Mouse (Mus musculus) retina, postnatal 7 days (tissue): ENCODE results near the gene Lin9.
"Not testable (repeated sequence)": the region's sequence is repeated elsewhere in the genome, so short reads cannot be mapped to it uniquely, and the experiment has no call there.

ENCODE experiments used
- DNase-seq: peaks from one replicate; pipeline ENCODE4 v3.0.0-alpha.2; 2012; ENCODE audit warnings: low read depth, low spot score

Gene Lin9

DNA sequence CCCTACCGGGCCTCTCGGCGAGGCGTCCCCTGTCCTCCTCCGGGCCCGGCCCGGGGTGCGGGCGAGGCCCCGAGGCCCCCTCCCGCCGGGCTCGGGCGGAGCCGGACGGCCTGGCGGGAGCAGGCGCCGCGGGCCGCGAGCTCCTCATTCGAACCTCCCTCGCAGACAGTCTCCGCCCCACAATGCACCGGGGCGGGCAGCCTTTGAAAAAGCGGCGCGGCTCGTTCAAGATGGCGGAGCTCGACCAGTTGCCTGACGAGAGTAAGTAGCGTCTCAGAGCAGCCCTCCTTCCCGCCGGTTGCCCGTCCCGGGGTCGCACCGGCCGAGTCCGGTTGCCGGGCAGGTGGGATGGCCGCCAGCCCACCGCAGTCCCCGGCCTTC, at the start of gene Lin9:
Gene Lin9, plus strand, starts transcription at position 14 of the 381 bp plus-strand sequence.
- peak; percentile 84 for DNase-seq

DNA sequence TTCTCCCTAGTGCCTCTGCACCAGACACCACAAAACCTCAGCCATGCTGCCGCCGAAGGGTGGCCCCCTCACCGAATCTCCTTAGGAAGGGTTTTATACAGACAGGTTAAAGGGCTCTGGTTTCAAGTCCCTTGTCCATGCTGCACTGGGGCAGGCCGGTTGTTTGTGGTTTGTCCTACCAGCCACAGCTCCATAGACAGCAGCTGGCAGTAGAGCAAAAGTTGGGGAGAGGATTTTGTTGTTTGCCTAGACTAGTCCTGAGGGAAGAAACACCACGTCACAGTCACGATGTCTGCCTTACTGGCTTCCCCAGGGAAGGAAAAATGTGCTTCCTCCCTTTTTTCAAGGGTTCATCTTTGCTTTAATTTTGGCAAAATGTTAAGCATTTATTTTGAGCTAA, 40.4 kb upstream of the Lin9 start:
- no peak for DNase-seq

DNA sequence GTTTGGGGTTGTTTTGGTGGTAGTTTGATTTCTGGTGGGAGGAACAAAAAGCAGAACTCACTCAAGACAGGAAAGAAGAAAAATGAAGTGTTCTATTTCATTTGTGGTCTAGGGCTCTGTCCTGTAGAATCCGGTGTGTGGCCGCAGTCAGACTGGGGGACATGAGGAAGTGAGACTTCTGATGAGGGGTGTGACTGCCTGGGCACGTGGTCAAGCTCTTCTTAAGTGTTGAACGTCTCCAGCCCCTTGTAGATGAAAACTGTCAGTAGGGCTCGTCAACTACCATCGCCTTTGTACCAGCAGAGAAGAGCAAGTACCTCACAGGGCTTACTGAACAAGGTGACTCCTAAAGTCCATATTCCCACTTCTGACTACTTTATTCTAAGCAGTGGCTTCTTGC, 39.1 kb upstream of the Lin9 start:
- no peak for DNase-seq

DNA sequence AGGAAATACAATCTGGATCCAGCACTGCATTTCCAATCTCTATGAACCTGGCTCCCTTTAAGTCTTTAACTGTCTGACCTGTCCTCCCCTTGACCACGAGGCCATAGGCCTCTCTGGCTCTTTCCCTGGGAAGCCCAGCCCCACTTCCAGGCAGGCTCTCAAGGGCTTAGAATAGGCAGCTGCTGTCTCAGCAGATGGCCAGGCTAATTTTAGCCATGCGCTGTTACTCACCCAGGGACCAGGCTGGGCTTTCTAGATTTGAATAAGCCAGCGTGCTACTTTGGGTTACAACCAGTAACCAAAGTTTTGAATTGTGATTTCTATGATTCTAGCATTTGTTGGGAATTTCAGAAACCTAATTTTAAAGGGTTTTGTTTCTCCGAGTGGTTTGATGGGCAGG, 36.4 kb upstream of the Lin9 start:
- DNase-seq: peak; percentile 62

DNA sequence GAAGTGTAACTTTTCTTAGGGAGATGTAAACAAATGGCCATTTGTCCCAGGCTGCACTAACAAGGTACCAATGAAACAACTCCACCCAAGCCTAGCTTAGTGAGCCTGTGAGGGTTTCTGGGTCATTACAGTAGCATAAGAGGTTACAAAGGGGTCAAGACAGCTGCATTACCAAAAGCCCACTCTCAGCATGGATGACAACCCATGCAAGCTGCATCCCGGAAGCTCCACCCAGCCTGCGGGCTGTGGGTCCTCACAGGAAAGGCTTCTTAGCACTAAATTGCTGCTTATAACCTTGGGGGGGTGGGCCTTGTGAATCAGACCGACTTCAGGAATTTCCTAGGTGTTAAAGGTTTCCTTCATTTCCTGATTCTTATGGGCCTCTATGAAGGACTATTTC, 34.8 kb upstream of the Lin9 start:
- DNase-seq: no peak

DNA sequence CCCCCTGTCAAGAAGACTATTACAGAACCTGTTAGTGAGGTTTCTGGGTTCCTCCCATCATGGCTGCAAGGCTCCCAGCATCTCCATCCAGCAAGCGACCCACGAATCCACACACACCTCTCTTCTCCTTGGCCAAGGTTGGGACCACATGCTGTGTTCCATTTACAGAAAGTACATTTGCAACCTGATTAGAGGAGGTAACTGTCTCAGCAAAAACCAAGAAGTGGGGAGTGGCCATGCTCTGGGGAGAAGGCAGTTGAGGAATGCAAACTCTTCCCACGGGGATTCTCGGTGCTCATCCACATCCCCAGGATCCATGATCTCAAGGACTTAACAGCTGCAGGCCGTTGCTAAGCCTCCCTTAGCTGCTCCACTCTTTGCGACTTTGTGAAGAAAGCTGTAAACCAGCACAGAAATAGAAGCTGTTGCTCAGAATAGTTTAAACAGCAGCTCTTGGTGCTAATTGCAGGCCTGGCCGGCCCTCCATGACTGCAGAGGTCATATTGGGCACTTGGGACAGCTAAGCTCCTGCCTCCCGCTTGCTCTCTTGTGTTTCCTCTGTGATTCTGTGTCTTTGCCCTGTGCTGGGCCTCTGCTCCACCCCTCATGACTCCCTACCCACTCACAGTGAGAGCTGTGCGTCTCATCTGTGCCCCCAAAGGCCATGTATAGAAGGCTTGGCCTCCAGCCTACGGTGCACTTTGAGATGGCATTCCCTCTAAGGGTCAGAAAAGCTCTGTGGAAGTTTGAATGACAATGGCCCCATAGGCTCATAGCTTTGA, 34.0 kb upstream of the Lin9 start:
- peak; percentile 16 for DNase-seq

DNA sequence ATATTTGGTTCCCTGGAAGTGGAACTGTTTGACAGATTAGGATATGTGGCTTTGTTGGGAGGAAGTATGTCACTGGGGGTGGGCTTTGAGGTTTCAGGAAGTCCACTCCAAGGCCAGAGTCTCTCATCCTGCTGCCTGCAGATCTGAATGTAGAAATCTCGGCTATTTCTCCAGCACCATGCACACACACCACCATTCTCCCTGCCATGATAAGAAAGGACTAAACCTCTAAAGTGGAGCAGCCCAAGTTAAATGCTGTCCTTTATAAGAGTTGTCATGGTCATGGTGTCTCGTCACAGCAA, 33.4 kb upstream of the Lin9 start:
- DNase-seq: no peak

DNA sequence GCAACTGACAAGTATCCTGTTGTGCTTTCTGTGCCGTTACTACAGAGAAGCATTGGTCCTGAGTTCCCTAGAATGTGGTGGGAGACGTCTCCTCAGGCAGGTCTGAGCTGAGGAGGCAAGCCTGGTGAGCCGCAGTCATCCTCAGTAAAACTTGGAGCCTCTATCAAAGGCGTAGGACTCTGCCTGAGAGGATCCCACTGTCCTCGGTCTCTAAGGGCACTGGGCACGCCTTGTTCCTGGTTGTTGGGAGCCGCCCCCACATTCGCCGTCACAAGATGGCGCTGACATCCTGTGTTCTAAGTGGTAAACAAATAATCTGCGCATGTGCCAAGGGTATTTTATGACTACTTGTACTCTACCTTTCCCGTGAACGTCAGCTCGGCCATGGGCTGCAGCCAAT, 29.1 kb upstream of the Lin9 start:
- not testable (repeated sequence) for DNase-seq

DNA sequence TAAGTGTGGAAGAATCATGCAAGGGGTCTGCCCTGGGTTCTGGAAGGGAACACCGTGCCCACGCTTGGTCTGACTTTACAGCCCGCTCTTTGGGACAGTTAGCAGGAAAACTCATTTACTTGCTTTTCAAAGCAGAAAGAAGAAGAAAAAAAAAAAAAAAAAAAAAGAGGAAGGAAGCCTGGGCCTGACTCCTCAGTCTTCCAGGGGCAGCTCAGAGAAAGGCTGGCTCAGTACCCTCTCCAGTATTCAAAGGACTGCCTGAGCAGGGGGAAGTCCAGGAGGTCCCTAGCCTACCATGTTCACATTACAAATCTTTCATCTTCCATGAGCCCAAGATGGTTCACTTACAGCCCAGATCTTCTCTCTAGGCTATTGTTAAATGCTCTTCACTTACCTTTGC, 24.2 kb upstream of the Lin9 start:
- DNase-seq: no peak

DNA sequence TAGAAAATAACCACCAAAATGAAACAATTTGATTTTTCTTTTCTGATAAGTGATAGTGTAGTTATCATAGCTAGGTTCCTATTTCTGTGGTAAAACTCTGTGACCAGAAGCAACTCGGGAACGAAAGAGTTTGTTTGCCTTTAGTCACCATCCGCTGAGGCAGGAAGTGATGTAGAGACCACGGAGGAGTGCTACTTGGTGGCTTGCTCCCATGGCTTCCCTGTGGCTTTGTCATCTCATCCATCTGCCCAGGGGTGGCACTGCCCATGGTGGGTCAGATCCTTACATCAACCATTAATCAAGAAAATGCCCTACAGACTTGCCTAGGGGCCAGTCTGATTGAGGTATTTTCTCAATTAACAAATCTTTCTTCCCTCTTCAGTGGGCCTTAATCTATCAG, 18.6 kb upstream of the Lin9 start:
- no peak for DNase-seq

DNA sequence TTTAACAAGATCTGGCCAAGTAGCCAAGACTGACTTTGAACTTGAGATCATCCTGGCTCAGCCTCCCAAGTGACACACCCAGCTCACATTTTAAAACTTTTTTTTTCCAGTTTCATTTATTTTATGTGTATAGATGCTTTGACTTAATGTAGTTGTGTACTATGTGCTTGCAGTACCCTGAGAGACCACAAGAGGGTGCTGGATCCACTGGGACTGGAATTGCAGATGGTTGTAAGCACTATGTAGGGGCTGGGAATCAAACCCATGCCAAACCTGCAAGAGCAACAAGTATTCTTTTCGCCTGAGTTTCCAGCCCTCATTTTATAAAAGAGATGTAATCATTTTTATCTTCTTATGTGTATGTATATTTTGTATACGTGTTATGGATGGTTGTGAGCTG, 17.0 kb upstream of the Lin9 start:
- DNase-seq: no peak

DNA sequence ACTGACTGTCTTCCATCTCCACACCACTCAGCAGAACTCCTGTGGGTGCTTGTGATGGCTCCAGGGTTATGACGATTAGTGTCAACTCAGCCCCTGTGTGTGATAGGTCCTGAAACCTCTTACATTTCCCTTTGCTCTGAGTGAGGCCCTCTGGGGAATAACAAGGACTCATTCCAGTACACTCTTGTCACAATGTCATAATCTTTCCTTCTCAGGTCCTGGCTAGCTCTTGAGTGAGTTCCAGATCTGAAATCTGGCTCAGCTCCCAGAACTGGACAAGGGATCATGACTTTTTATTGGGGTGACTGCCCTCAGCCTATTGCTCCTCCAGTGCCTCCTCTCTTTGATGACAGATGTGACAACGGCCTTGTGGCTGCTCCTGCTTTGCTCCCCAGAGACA, 14.8 kb upstream of the Lin9 start:
- DNase-seq: no peak

DNA sequence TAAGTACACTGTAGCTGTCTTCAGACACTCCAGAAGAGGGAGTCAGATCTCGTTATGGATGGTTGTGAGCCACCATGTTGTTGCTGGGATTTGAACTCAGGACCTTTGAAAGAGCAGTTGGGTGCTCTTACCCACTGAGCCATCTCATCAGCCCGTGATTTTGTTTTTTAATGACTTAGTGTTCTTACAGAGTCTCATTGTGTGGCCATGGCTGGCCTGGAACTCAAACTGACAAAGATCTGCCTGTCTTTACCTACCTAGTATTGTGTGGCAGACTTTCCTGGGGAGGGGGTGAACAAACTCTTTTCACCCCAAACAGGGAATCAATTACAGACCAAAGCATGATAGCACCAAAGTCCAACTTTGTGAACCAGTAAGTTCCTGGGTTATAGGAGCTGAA, 3.2 kb upstream of the Lin9 start:
- DNase-seq: not testable (repeated sequence)

DNA sequence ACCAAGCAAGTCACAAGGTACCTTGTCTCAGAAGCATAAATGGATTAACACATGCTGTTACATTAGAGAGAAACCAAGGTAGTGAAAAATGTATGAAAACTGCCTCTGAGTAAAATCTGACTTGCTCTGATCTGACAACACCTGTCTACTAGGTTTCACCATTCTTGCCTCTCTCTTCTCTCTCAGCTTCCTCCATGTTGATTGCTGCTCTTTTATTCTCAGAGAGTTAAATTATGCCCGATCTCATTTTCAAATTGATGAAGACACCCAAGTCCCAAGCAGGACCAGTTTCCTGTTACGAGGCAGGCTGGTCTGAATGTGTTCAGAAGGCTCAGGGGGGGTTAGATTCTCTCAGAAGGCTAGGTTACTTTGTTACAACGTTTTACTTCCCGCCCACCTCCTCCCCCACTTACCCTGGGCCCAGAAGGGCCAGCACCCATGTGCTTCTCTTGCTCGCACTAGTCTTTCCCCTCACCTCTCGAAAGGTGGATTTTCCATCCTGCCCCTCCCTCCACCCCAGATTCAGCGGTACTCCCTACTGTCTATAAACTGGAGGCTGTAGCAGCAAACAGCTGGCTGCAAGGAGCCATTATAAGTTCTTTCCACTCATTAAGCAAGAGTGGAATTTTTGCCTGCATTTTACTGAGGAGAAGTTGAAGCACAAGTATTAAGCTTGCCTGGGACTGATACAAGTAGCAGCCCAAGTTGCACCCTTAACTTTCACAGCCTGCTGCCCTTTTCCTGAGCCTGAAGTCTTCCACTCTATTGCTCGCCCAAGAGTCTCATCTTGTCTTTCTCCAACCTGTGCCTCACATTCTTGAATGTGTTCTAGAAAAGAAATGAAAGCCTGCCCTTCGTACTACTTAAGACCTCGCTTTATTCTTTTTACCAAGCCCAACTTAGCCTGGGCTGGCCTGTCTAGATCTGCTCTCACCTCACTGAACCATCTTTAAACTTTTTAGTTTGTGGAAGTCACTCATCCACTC, 1.2 kb upstream of the Lin9 start:
- no peak for DNase-seq

DNA sequence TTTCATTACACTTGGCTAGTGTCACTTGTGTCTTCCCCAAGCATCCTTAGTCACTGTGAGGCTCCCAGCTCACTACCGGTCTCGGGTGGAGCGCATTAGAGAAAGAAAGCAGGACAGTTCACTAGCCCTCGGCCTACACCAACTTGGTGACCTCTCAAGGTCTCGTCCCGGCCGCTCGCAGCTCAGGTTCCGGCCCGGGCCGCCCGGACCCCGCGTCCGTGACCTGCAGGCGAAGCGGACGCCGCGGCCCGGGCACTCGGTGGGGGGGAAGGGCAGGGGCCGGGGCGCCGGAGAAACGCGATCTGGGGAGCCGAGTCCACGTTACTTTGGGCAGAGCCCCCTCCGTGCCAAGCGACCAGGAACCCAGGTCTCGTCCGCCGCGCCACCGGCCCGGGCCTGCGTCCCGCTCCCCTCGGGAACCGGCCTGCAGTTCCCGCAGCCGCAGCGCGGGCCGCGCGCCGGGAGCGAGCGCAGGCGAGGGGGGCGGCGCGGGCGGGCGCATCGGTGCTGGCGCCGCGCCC, 285 bp upstream of the Lin9 start:
- DNase-seq: peak; percentile 16

DNA sequence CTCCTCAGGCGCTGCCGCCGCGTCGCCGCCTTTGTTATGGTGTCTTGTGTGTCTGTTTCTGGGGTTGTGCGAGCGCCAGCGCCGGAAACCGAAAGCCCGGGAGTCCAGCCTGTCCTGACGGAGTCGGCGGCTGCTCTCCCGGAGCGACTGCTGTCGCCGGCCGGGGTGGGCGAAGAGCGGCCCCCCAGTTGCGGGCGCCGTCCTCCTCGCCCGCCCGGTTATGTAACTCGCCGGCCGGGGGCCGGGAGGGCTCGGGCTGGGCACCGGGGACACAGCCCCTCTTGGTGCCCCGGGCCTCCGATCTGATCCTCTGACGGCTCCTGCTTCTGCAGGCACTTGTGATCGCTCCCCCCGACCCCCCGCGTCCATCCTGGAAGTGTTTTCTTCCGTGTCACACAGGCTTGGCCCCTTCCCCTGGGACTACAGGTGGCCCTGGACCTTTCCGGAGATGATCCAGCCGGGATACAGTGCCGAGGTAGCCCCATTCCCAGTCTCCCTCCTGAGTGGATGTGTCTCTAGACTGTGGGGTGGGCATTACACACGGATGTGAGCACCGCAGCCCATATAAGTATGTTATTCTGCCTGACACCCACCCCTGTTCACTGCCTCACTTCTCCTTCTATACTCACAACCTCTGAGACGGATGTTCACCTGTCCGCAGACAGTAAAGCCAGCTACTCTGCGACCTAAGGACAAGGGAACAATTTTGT, 723 bp downstream of the Lin9 start:
- peak; percentile 0 for DNase-seq

DNA sequence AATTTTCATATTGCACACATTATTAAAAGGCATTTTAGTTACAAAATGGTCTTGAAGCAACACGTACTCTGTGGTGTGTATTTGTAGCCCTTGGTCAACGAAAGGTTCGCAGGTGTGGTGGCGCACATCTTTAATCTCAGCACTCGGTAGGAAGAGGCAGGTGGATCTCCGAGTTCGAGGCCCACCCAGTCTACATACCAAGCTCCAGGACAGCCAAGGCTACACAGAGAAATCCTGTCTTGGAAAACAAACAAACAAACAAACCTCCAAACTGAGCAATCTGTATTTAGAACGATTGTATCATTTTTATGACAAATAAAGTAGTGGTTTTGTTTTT, 1.2 kb downstream of the Lin9 start:
- DNase-seq: no peak

DNA sequence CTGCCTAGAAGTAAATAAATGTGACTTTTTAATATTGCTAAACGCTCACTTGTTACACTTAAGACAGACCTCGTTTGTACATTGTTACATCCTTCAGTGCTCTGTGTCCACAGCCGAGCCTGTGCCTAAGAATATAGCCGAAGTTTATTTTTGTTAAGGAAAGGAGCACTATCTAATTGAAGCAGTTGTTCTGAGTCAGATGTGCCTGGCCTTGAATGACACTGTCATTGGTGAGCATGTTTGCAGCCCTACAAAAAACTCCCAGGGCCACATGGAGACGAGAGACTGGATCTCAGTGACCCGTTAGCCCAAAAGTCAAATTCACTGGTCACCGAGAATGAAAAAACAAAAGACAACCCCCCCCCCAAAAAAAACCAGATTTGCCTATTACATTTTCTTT, 50.3 kb downstream of the Lin9 start:
- no peak for DNase-seq

DNA sequence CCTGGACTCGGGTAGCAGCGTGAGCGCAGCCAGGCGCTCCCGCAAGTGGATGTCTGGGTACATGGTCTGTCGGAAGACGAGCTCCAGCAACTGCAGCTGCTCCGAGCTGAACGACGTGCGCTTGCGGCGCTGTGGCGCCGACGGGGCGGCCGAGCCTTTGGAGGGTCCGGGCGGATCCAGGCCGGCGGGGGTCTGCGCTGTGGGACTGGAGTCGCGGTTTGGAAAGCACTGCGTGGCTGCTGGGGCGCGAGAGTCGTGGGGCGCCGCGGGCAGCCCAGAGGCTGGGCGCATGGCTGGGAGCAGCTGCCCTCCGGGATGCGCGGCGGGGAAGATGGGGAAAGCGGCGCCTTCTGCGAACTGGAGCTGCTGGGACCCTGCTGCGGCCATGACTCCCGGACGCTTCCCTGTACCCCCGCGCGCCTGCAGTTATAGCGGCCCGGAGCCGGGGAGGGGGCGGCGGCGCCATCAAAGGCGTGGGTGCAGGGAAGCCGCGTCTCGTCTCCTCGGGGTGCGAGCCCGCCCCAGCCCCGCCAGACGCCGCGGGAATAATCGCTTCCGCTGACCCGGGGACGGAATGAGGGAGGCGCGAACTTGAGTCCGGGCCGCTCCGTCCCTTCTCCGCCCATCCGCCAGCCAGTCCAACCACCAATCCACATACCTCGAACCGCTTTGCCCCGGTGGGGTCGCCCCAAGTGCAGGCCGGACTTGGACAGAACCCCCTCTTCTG, 55.8 kb downstream of the Lin9 start, which contains the start of gene Mixl1:
Gene Mixl1, minus strand, starts transcription at position 409 of the 727 bp plus-strand sequence.
- DNase-seq: no peak

DNA sequence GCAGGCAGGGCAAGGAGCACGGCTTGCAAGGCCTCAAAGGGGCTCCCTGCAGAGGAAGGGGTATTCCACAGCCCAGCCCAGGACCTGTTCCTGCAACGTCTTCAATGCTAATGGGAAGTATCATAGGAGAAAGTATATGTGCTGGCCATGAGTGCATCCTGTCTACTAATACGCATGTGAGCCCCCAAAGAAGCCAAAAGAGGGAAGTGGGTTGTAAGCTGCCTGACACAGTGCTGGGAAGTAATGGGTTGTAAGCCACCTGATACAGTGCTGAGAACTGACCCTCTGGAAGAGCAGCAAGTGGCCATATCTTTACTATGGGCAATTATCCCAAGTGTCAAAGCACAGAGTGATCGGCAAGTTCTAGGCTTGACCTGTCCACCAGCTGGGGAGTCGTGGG, 57.1 kb downstream of the Lin9 start:
- no peak for DNase-seq

DNA sequence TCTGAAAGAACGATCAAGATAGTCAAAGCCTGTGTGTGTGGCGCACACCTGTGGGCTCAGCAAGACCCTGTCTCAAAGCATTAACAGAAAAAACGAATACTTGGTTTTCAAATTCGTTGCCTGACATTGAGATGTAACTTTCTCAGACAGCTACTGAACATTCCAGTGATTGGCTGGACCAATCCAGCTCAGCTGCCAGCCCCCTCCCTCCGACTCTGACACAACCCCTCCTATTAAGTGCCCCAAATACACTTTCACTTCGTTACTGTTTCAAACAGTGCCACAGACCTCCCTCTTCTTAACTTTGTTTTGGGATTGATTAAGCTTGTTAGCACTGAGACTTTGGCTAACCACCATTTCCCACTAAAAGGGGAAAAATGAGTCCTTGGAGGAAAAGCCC, 62.5 kb downstream of the Lin9 start:
- no peak for DNase-seq

DNA sequence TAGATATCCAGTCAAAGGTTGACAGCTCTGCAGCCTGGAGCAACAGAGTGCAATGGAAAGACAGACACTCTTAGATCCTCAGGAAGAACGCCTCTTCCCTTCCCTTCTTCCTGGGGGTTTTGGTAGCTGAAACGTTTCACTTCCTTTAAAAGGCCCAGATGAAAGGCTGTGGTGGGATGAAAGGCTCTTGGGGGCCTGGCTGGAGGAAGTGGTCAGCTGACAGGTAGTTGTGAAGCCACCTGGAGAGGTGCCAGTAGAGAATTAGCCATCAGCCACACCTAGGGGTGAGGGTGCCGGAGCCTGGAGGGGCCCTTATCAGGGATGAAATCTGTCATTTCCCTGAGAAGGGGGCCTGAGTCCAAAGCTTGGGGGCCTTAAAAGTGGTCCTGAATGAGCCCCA, 66.4 kb downstream of the Lin9 start:
- DNase-seq: no peak
